20 mouse cellular contexts compared by ENCODE assay signal in the genomic region with DNA sequence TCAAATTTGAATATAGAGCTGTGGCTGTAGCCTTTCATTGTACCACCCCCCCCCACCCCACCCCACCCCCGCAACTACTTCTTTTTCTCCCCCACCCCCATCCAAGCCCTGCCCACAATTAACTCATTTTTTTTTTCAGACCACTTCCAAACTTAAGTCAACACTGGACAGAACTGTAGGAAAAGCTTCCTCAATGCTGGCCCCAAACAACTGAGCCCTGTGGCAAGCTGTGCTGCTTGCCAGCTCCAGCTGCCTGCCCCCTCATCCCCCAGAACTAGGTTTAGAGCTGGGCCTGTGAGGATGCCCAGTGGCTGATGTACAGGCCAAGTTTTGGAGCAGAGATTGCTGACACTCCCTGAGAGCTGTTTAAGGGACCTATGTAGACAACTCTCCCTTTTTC. TPM values are rescaled to one million over a fixed set of nuclear protein-coding genes. Genes with fewer than 3 reads are reported as not detected.
DNase-seq lines count a peak whose midpoint lies in the region; ATAC-seq lines count a peak whose summit lies in the region.
"Had no signal": no experiment of that assay in that cellular context is flagged by ENCODE, and none has a peak within 500 bp of the region (broad histone marks: within the 10 kb centered on the region; RNA-seq: fewer than 3 reads in every experiment).

No protein-coding gene starts in this region.

- H3K27me3 ChIP-seq in kidney, embryonic 16.5 days (ENCODE audit: insufficient read depth, low read length), result peaks cover 8% of the 10 kb centered on the region; the same call in 1 of the 2 replicates
- H3K27me3 ChIP-seq in embryonic facial prominence, embryonic 10.5 days (replicated peaks; ENCODE audit: low read depth, poor library complexity, severe bottlenecking), result peaks cover 87% of the 10 kb centered on the region
- H3K27me3 ChIP-seq in limb, embryonic 13.5 days, result peaks cover 8% of the 10 kb centered on the region; the same call in 1 of the 2 replicates
- H3K27me3 ChIP-seq: midbrain, embryonic 15.5 days; neural tube, embryonic 12.5 days had no signal

- 50% methylated on average over 1 of the region's 1 CpGs for WGBS in kidney, embryonic 16.5 days
- WGBS in embryonic facial prominence, embryonic 10.5 days, result 35% methylated on average over 1 of the region's 1 CpGs
- 50% methylated on average over 1 of the region's 1 CpGs for WGBS in limb, embryonic 13.5 days

- H3K9me3 ChIP-seq in kidney, embryonic 16.5 days (ENCODE audit: low read length), result no peaks in the 10 kb centered on the region
- no peaks in the 10 kb centered on the region for H3K9me3 ChIP-seq in embryonic facial prominence, embryonic 10.5 days
- no peaks in the 10 kb centered on the region for H3K9me3 ChIP-seq in limb, embryonic 13.5 days
- H3K9me3 ChIP-seq: midbrain, embryonic 15.5 days; neural tube, embryonic 12.5 days had no signal

- no peaks in the 10 kb centered on the region for H3K36me3 ChIP-seq in kidney, embryonic 16.5 days (ENCODE audit: insufficient read depth, low read length)
- no peaks in the 10 kb centered on the region for H3K36me3 ChIP-seq in embryonic facial prominence, embryonic 10.5 days (replicated peaks)
- H3K36me3 ChIP-seq in limb, embryonic 13.5 days, result no peaks in the 10 kb centered on the region
- H3K36me3 ChIP-seq: midbrain, embryonic 15.5 days; neural tube, embryonic 12.5 days had no signal

- intact Hi-C loops in heart, postnatal 10 days (cut with DNase I), result no loop called here

- no peak for ATAC-seq in kidney, embryonic 16.5 days (ENCODE audit: low FRiP score, low TSS enrichment)
- ATAC-seq in limb, embryonic 13.5 days (ENCODE audit: low FRiP score, low read depth), result no peak
- no peak for ATAC-seq in CD4-positive, CD25-positive, alpha-beta regulatory T cell, adult 4 months
- ATAC-seq: midbrain, embryonic 15.5 days had no signal

- H3K9ac ChIP-seq in kidney, embryonic 16.5 days (replicated peaks; ENCODE audit: low read length), result no peak overlapping the region
- no peak overlapping the region for H3K9ac ChIP-seq in limb, embryonic 13.5 days
- H3K9ac ChIP-seq: midbrain, embryonic 15.5 days; neural tube, embryonic 12.5 days had no signal

- DNase-seq in heart, adult 11 months, result peak; percentile 89
- DNase-seq in heart, postnatal 10 days, result no peak
- DNase-seq in kidney, postnatal 25 days, result no peak
- no peak for DNase-seq in embryonic facial prominence, embryonic 10.5 days (ENCODE audit: low spot score)
- DNase-seq in spleen, adult 12 weeks (ENCODE audit: low spot score), result no peak
- DNase-seq: cerebellum, adult 11-12 months; retina, postnatal 1 day; thymus, adult 2 months had no signal

- no peaks in the 10 kb centered on the region for H3K4me1 ChIP-seq in kidney, embryonic 16.5 days (ENCODE audit: insufficient read depth, low read length)
- H3K4me1 ChIP-seq in embryonic facial prominence, embryonic 10.5 days, result peaks cover 32% of the 10 kb centered on the region
- H3K4me1 ChIP-seq in limb, embryonic 13.5 days, result peaks cover 35% of the 10 kb centered on the region
- H3K4me1 ChIP-seq: midbrain, embryonic 15.5 days; neural tube, embryonic 12.5 days had no signal

- H3K27ac ChIP-seq in kidney, embryonic 16.5 days (ENCODE audit: low read length), result 0 out of 2 replicates have a peak overlapping the region, but pooled peaks have one; percentile 29
- H3K27ac ChIP-seq in embryonic facial prominence, embryonic 10.5 days (replicated peaks), result peak overlapping the region; percentile 86
- peak overlapping the region; percentile 93 for H3K27ac ChIP-seq in limb, embryonic 13.5 days
- H3K27ac ChIP-seq: layer of hippocampus, adult 2 months; midbrain, embryonic 15.5 days; neural tube, embryonic 12.5 days had no signal

- H3K4me3 ChIP-seq in kidney, embryonic 16.5 days (ENCODE audit: low read length), result no peak overlapping the region
- no peak overlapping the region for H3K4me3 ChIP-seq in embryonic facial prominence, embryonic 10.5 days
- H3K4me3 ChIP-seq in limb, embryonic 13.5 days, result no peak overlapping the region
- H3K4me3 ChIP-seq: layer of hippocampus, adult 2 months; midbrain, embryonic 15.5 days; neural tube, embryonic 12.5 days had no signal

- H3K4me2 ChIP-seq in kidney, embryonic 16.5 days (replicated peaks; ENCODE audit: low read depth, low read length), result no peak overlapping the region
- H3K4me2 ChIP-seq in limb, embryonic 13.5 days (replicated peaks), result no peak overlapping the region
- H3K4me2 ChIP-seq: midbrain, embryonic 15.5 days; neural tube, embryonic 12.5 days had no signal

RNA-seq across cellular contexts. Expression of a gene that starts 9.9 kb away (rescaled TPM):
- total RNA-seq in heart, postnatal 10 days (2021), result 10 to 100 TPM; 14.5 to 16.3 TPM
- 64.2 and 70.0 TPM in 2 replicates for polyA plus RNA-seq in kidney, embryonic 16.5 days (2015; fragmentation: Nextera tagmentation; extraction: Ambion mirVana)
- 94.0 and 99.8 TPM in 2 replicates for polyA plus RNA-seq in embryonic facial prominence, embryonic 10.5 days (2016; fragmentation: Nextera tagmentation; extraction: Ambion mirVana)
- 77.0 and 85.2 TPM in 2 replicates for polyA plus RNA-seq in limb, embryonic 13.5 days (2015; fragmentation: Nextera tagmentation; extraction: Ambion mirVana)
- polyA plus RNA-seq in CD4-positive, CD25-positive, alpha-beta regulatory T cell, adult 4 months (2017; shearing (Covaris generic)), result 10 to 100 TPM; 23.5 to 27.7 TPM

RNA-seq across cellular contexts. Expression of a gene that starts 14.7 kb away (rescaled TPM):
- total RNA-seq in heart, postnatal 10 days (2021), result 100 to 1,000 TPM; 276 to 309 TPM
- polyA plus RNA-seq in kidney, embryonic 16.5 days (2015; fragmentation: Nextera tagmentation; extraction: Ambion mirVana), result 98.7 and 109 TPM in 2 replicates
- polyA plus RNA-seq in embryonic facial prominence, embryonic 10.5 days (2016; fragmentation: Nextera tagmentation; extraction: Ambion mirVana), result 15.7 and 19.3 TPM in 2 replicates
- polyA plus RNA-seq in limb, embryonic 13.5 days (2015; fragmentation: Nextera tagmentation; extraction: Ambion mirVana), result 67.7 and 68.8 TPM in 2 replicates
- not detected for polyA plus RNA-seq in CD4-positive, CD25-positive, alpha-beta regulatory T cell, adult 4 months (2017; shearing (Covaris generic))

RNA-seq across cellular contexts. Expression of a gene that starts 33.6 kb away (rescaled TPM):
- not detected for total RNA-seq in heart, postnatal 10 days (2021)
- not detected in 2 replicates for polyA plus RNA-seq in kidney, embryonic 16.5 days (2015; fragmentation: Nextera tagmentation; extraction: Ambion mirVana)
- polyA plus RNA-seq in embryonic facial prominence, embryonic 10.5 days (2016; fragmentation: Nextera tagmentation; extraction: Ambion mirVana), result 0.15 TPM in 1 of 2 replicates, not detected in the other
- polyA plus RNA-seq in limb, embryonic 13.5 days (2015; fragmentation: Nextera tagmentation; extraction: Ambion mirVana), result not detected in 2 replicates
- not detected for polyA plus RNA-seq in CD4-positive, CD25-positive, alpha-beta regulatory T cell, adult 4 months (2017; shearing (Covaris generic))
- total RNA-seq: heart, postnatal 25 days; layer of hippocampus, adult 2 months; left cerebral cortex, postnatal 10 days had no signal
- polyA plus RNA-seq: cortical plate, adult 2 months; forebrain, embryonic 11.5 days; intestine, embryonic 14.5 days; midbrain, embryonic 15.5 days; neural tube, embryonic 12.5 days; spleen, adult 2 months had no signal

RNA-seq across cellular contexts. Expression of a gene that starts 34.1 kb away (rescaled TPM):
- total RNA-seq in heart, postnatal 10 days (2021), result under 1 TPM in 1 of 2 experiments, not detected in 1; 0.15 TPM
- polyA plus RNA-seq in kidney, embryonic 16.5 days (2015; fragmentation: Nextera tagmentation; extraction: Ambion mirVana), result 0.19 TPM in 2 replicates
- polyA plus RNA-seq in embryonic facial prominence, embryonic 10.5 days (2016; fragmentation: Nextera tagmentation; extraction: Ambion mirVana), result 0.25 and 0.39 TPM in 2 replicates
- polyA plus RNA-seq in limb, embryonic 13.5 days (2015; fragmentation: Nextera tagmentation; extraction: Ambion mirVana), result 0.24 and 0.31 TPM in 2 replicates
- not detected for polyA plus RNA-seq in CD4-positive, CD25-positive, alpha-beta regulatory T cell, adult 4 months (2017; shearing (Covaris generic))
- polyA plus RNA-seq: spleen, adult 2 months had no signal

RNA-seq across cellular contexts. Expression of a gene that starts 57.9 kb away (rescaled TPM):
- not detected for total RNA-seq in heart, postnatal 10 days (2021)
- 0.10 TPM in 1 of 2 replicates, not detected in the other for polyA plus RNA-seq in kidney, embryonic 16.5 days (2015; fragmentation: Nextera tagmentation; extraction: Ambion mirVana)
- polyA plus RNA-seq in embryonic facial prominence, embryonic 10.5 days (2016; fragmentation: Nextera tagmentation; extraction: Ambion mirVana), result 0.12 and 0.18 TPM in 2 replicates
- 0.27 and 0.37 TPM in 2 replicates for polyA plus RNA-seq in limb, embryonic 13.5 days (2015; fragmentation: Nextera tagmentation; extraction: Ambion mirVana)
- under 1 TPM in 1 of 2 experiments, not detected in 1; 0.27 TPM for polyA plus RNA-seq in CD4-positive, CD25-positive, alpha-beta regulatory T cell, adult 4 months (2017; shearing (Covaris generic))
- total RNA-seq: heart, postnatal 25 days had no signal
- polyA plus RNA-seq: spleen, adult 2 months had no signal

Comparison
In these comparisons a context has a peak if more than half of its experiments do, and no peak if none do; other contexts are left out.
1. H3K27ac ChIP-seq: peak in every context shown above with its lines; median percentile 93 in limb, embryonic 13.5 days; 86 in embryonic facial prominence, embryonic 10.5 days; 29 in kidney, embryonic 16.5 days.
2. RNA of a gene that starts 14.7 kb away (polyA plus RNA-seq): 98.7 to 109 TPM in kidney, embryonic 16.5 days, 67.7 to 68.8 TPM in limb, embryonic 13.5 days and 15.7 to 19.3 TPM in embryonic facial prominence, embryonic 10.5 days; not detected in CD4-positive, CD25-positive, alpha-beta regulatory T cell, adult 4 months; every median in the first group is over 10 times any median in the second.